ENCODE assay signal across 8 mouse cellular contexts in the genomic region with DNA sequence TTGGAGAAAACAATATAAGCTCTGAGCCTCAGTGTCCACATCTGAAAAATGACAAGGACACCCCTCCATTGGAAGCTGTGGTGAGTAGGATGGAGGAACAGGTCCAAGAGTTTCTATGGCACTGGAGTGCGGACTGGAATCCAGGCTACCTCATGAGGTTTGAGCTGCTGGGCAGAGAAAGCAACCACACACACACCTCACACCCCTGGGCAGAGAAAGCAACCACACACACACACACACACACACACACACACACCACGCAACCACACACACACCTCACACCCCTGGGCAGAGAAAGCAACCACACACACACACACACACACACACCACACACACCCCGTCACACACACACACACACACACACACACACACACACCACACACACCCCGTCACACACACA. TPM values are rescaled to one million over a fixed set of nuclear protein-coding genes. Genes with fewer than 3 reads are reported as not detected.
DNase-seq lines count a peak whose midpoint lies in the region; ATAC-seq and TF ChIP-seq lines count a peak whose summit lies in the region.
"Not testable (repeated sequence)": the region's sequence is repeated elsewhere in the genome, so short reads cannot be mapped to it uniquely, and the experiment has no call there.

No protein-coding gene starts in this region.

- H3K4me2 ChIP-seq in heart, embryonic 15.5 days = peak overlapping the region; percentile 58
- peak overlapping the region; percentile 76 for H3K4me2 ChIP-seq in liver, embryonic 12.5 days
- H3K4me2 ChIP-seq in midbrain, embryonic 12.5 days (replicated peaks) = peak overlapping the region; percentile 71

- WGBS in forebrain, embryonic 10.5 days = 28% methylated on average over 4 of the region's 4 CpGs
- WGBS in heart, embryonic 15.5 days = 17% methylated on average over 3 of the region's 4 CpGs
- WGBS in kidney, adult 2 months = 11% methylated on average over 4 of the region's 4 CpGs
- WGBS in liver, embryonic 12.5 days (ENCODE audit: insufficient replicate concordance) = 37% methylated on average over 3 of the region's 4 CpGs
- WGBS in midbrain, embryonic 12.5 days = 14% methylated on average over 4 of the region's 4 CpGs

- peak overlapping the region; percentile 1; the same call in 1 of the 2 replicates for H3K9ac ChIP-seq in heart, embryonic 15.5 days
- peak overlapping the region; percentile 89 for H3K9ac ChIP-seq in liver, embryonic 12.5 days
- peak overlapping the region; percentile 62 for H3K9ac ChIP-seq in midbrain, embryonic 12.5 days (replicated peaks)

- peak overlapping the region; percentile 52 for H3K4me3 ChIP-seq in brown adipose tissue, adult 24 weeks (ENCODE audit: insufficient read depth, low read depth, low read length)
- peak overlapping the region; percentile 83 for H3K4me3 ChIP-seq in forebrain, embryonic 10.5 days
- H3K4me3 ChIP-seq in heart, embryonic 15.5 days = peak overlapping the region; percentile 82
- peak overlapping the region; percentile 42 for H3K4me3 ChIP-seq in kidney, adult 2 months (ENCODE audit: insufficient read depth, low read depth, low read length)
- H3K4me3 ChIP-seq in liver, embryonic 12.5 days = peak overlapping the region; percentile 82
- H3K4me3 ChIP-seq in midbrain, embryonic 12.5 days = peak overlapping the region; percentile 84

- DNase-seq in 3T3-L1 (ENCODE audit: low read depth, low spot score) = peak; percentile 51
- DNase-seq in forebrain, embryonic 10.5 days (ENCODE audit: extremely low spot score, low spot score); kidney, adult 2 months: not testable (repeated sequence)
- DNase-seq in right cerebral cortex, postnatal 4 days = peak; percentile 30

- not testable (repeated sequence) for H3K9me3 ChIP-seq in forebrain, embryonic 10.5 days; heart, embryonic 15.5 days (replicated peaks); liver, embryonic 12.5 days (replicated peaks); midbrain, embryonic 12.5 days

- H3K4me1 ChIP-seq in brown adipose tissue, adult 24 weeks (ENCODE audit: control insufficient read depth, insufficient read depth, insufficient read length, low read length) = peaks cover 12% of the 10 kb centered on the region
- peaks cover 35% of the 10 kb centered on the region for H3K4me1 ChIP-seq in forebrain, embryonic 10.5 days
- H3K4me1 ChIP-seq in heart, embryonic 15.5 days (replicated peaks) = peaks cover 29% of the 10 kb centered on the region
- H3K4me1 ChIP-seq in kidney, adult 2 months (ENCODE audit: control insufficient read depth, insufficient read depth, low read length) = peaks cover 10% of the 10 kb centered on the region
- peaks cover 80% of the 10 kb centered on the region for H3K4me1 ChIP-seq in liver, embryonic 12.5 days
- peaks cover 23% of the 10 kb centered on the region for H3K4me1 ChIP-seq in midbrain, embryonic 12.5 days

- not testable (repeated sequence) for TF ChIP-seq POLR2A in kidney, adult 2 months (IDR thresholded peaks at IDR 0.05; ENCODE audit: low read depth, low read length)

- H3K36me3 ChIP-seq in forebrain, embryonic 10.5 days (replicated peaks) = peaks cover 30% of the 10 kb centered on the region
- peaks cover 23% of the 10 kb centered on the region for H3K36me3 ChIP-seq in heart, embryonic 15.5 days
- H3K36me3 ChIP-seq in kidney, adult 2 months (ENCODE audit: control insufficient read depth, insufficient read depth, low read length) = not testable (repeated sequence)
- H3K36me3 ChIP-seq in liver, embryonic 12.5 days = peaks cover 27% of the 10 kb centered on the region
- peaks cover 27% of the 10 kb centered on the region for H3K36me3 ChIP-seq in midbrain, embryonic 12.5 days

- not testable (repeated sequence) for H3K27me3 ChIP-seq in forebrain, embryonic 10.5 days (ENCODE audit: poor library complexity, severe bottlenecking); heart, embryonic 15.5 days; kidney, adult 2 months (replicated peaks; ENCODE audit: control insufficient read depth, insufficient read depth, low read length); liver, embryonic 12.5 days (replicated peaks); midbrain, embryonic 12.5 days

- not testable (repeated sequence) for TF ChIP-seq CTCF in kidney, adult 2 months (conservative IDR thresholded peaks at IDR 0.05; ENCODE audit: insufficient read depth, insufficient read length, low read depth, low read length)

- ATAC-seq in heart, embryonic 15.5 days (replicated peaks; ENCODE audit: insufficient number of reproducible peaks, insufficient read depth, low FRiP score, low read depth) = peak; percentile 3
- ATAC-seq in liver, embryonic 12.5 days = peak; percentile 11; the same call in 1 of the 2 replicates
- peak; percentile 42 for ATAC-seq in midbrain, embryonic 12.5 days (ENCODE audit: low FRiP score, low read depth)

- peak overlapping the region; percentile 63 for H3K27ac ChIP-seq in brown adipose tissue, adult 24 weeks (replicated peaks; ENCODE audit: low read depth, low read length)
- peak overlapping the region; percentile 92 for H3K27ac ChIP-seq in forebrain, embryonic 10.5 days
- peak overlapping the region; percentile 44; the same call in 1 of the 2 replicates for H3K27ac ChIP-seq in heart, embryonic 15.5 days
- H3K27ac ChIP-seq in kidney, adult 2 months (ENCODE audit: insufficient read depth, low read depth, low read length) = peak overlapping the region; percentile 24; the same call in 1 of the 2 replicates
- H3K27ac ChIP-seq in liver, embryonic 12.5 days = peak overlapping the region; percentile 85
- peak overlapping the region; percentile 52 for H3K27ac ChIP-seq in midbrain, embryonic 12.5 days (replicated peaks)

RNA-seq across cellular contexts. Expression of gene Aip, which starts 0.4 kb away (rescaled TPM):
- polyA plus RNA-seq in brown adipose tissue, adult 24 weeks (2012; ENCODE audit: insufficient read depth, insufficient read length, missing spikeins) = 62.7 and 65.2 TPM in 2 replicates
- polyA plus RNA-seq in forebrain, embryonic 10.5 days (2016; fragmentation: Nextera tagmentation; extraction: Ambion mirVana) = 55.2 and 56.5 TPM in 2 replicates
- polyA plus RNA-seq in heart, embryonic 15.5 days (2015; fragmentation: Nextera tagmentation; extraction: Ambion mirVana) = 78.1 and 92.5 TPM in 2 replicates
- 80.5 and 96.2 TPM in 2 replicates for polyA plus RNA-seq in kidney, adult 2 months (2012; rRNA removed)
- 42.0 and 43.6 TPM in 2 replicates for polyA plus RNA-seq in liver, embryonic 12.5 days (2016; fragmentation: Nextera tagmentation; extraction: Ambion mirVana)
- polyA plus RNA-seq in midbrain, embryonic 12.5 days (2016; fragmentation: Nextera tagmentation; extraction: Ambion mirVana) = 59.5 and 63.6 TPM in 2 replicates

RNA-seq across cellular contexts. Expression of gene Gpr152, which starts 14.3 kb away (rescaled TPM):
- polyA plus RNA-seq in brown adipose tissue, adult 24 weeks (2012; ENCODE audit: insufficient read depth, insufficient read length, missing spikeins) = not detected in 2 replicates
- polyA plus RNA-seq in forebrain, embryonic 10.5 days (2016; fragmentation: Nextera tagmentation; extraction: Ambion mirVana) = not detected in 2 replicates
- polyA plus RNA-seq in heart, embryonic 15.5 days (2015; fragmentation: Nextera tagmentation; extraction: Ambion mirVana) = 0.04 TPM in 1 of 2 replicates, not detected in the other
- polyA plus RNA-seq in kidney, adult 2 months (2012; rRNA removed) = 0.03 and 0.05 TPM in 2 replicates
- polyA plus RNA-seq in liver, embryonic 12.5 days (2016; fragmentation: Nextera tagmentation; extraction: Ambion mirVana) = not detected in 2 replicates
- not detected in 2 replicates for polyA plus RNA-seq in midbrain, embryonic 12.5 days (2016; fragmentation: Nextera tagmentation; extraction: Ambion mirVana)

RNA-seq across cellular contexts. Expression of gene Cabp4, which starts 18.6 kb away (rescaled TPM):
- polyA plus RNA-seq in brown adipose tissue, adult 24 weeks (2012; ENCODE audit: insufficient read depth, insufficient read length, missing spikeins) = not detected in 2 replicates
- polyA plus RNA-seq in forebrain, embryonic 10.5 days (2016; fragmentation: Nextera tagmentation; extraction: Ambion mirVana) = not detected in 2 replicates
- not detected in 2 replicates for polyA plus RNA-seq in heart, embryonic 15.5 days (2015; fragmentation: Nextera tagmentation; extraction: Ambion mirVana)
- 0.12 and 0.20 TPM in 2 replicates for polyA plus RNA-seq in kidney, adult 2 months (2012; rRNA removed)
- 0.06 and 0.07 TPM in 2 replicates for polyA plus RNA-seq in liver, embryonic 12.5 days (2016; fragmentation: Nextera tagmentation; extraction: Ambion mirVana)
- polyA plus RNA-seq in midbrain, embryonic 12.5 days (2016; fragmentation: Nextera tagmentation; extraction: Ambion mirVana) = 0.12 and 0.14 TPM in 2 replicates

RNA-seq across cellular contexts. Expression of gene Coro1b, which starts 23.2 kb away (rescaled TPM):
- 103 and 112 TPM in 2 replicates for polyA plus RNA-seq in brown adipose tissue, adult 24 weeks (2012; ENCODE audit: insufficient read depth, insufficient read length, missing spikeins)
- polyA plus RNA-seq in forebrain, embryonic 10.5 days (2016; fragmentation: Nextera tagmentation; extraction: Ambion mirVana) = 128 and 130 TPM in 2 replicates
- 114 and 137 TPM in 2 replicates for polyA plus RNA-seq in heart, embryonic 15.5 days (2015; fragmentation: Nextera tagmentation; extraction: Ambion mirVana)
- polyA plus RNA-seq in kidney, adult 2 months (2012; rRNA removed) = 176 and 181 TPM in 2 replicates
- polyA plus RNA-seq in liver, embryonic 12.5 days (2016; fragmentation: Nextera tagmentation; extraction: Ambion mirVana) = 86.5 and 86.9 TPM in 2 replicates
- polyA plus RNA-seq in midbrain, embryonic 12.5 days (2016; fragmentation: Nextera tagmentation; extraction: Ambion mirVana) = 121 and 133 TPM in 2 replicates

RNA-seq across cellular contexts. Expression of gene Pitpnm1, which starts 25.5 kb away (rescaled TPM):
- 14.8 and 17.2 TPM in 2 replicates for polyA plus RNA-seq in brown adipose tissue, adult 24 weeks (2012; ENCODE audit: insufficient read depth, insufficient read length, missing spikeins)
- polyA plus RNA-seq in forebrain, embryonic 10.5 days (2016; fragmentation: Nextera tagmentation; extraction: Ambion mirVana) = 12.1 and 15.8 TPM in 2 replicates
- 17.2 and 26.5 TPM in 2 replicates for polyA plus RNA-seq in heart, embryonic 15.5 days (2015; fragmentation: Nextera tagmentation; extraction: Ambion mirVana)
- polyA plus RNA-seq in kidney, adult 2 months (2012; rRNA removed) = 41.6 and 46.3 TPM in 2 replicates
- 4.8 and 5.0 TPM in 2 replicates for polyA plus RNA-seq in liver, embryonic 12.5 days (2016; fragmentation: Nextera tagmentation; extraction: Ambion mirVana)
- 27.2 and 29.0 TPM in 2 replicates for polyA plus RNA-seq in midbrain, embryonic 12.5 days (2016; fragmentation: Nextera tagmentation; extraction: Ambion mirVana)

Comparison
In these comparisons a context has a peak if more than half of its experiments do, and no peak if none do; other contexts are left out.
1. H3K27ac ChIP-seq: peak in every context shown above with its lines; median percentile 92 in forebrain, embryonic 10.5 days; 85 in liver, embryonic 12.5 days; 63 in brown adipose tissue, adult 24 weeks; 52 in midbrain, embryonic 12.5 days; 44 in heart, embryonic 15.5 days; 24 in kidney, adult 2 months.
2. H3K9ac ChIP-seq: peak in every context shown above with its lines; median percentile 89 in liver, embryonic 12.5 days; 62 in midbrain, embryonic 12.5 days; 1 in heart, embryonic 15.5 days.